Mouse (Mus musculus) hindbrain, embryonic 14.5 days (tissue): Measurements from ENCODE around the gene Efhc1. TPM values are rescaled to one million over a fixed set of nuclear protein-coding genes. Genes with fewer than 3 reads are reported as not detected.
"Not testable (repeated sequence)": the region's sequence is repeated elsewhere in the genome, so short reads cannot be mapped to it uniquely, and the experiment has no call there.

Experiments
- ATAC-seq: fragments of 200-750 bp; cut with Nextera tagmentation; 2 replicates; pipeline ENCODE4 v1.8.0; 2017; ENCODE audit warnings: moderate number of reproducible peaks, mild to moderate bottlenecking, moderate TSS enrichment, moderate library complexity; ENCODE audit not compliant: low FRiP score
- DNase-seq: peaks from one replicate; pipeline ENCODE4 v3.0.0-alpha.2; 2015; ENCODE audit warnings: low spot score
- H3K27ac ChIP-seq: fragments of 300-500 bp; sonication (generic); 2 replicates; pipeline ENCODE4 v1.5.1; 2014; ENCODE audit warnings: mild to moderate bottlenecking, moderate library complexity
- H3K27me3 ChIP-seq: fragments of 300-500 bp; sonication (generic); 2 replicates; pipeline ENCODE4 v1.6.1; 2014; ENCODE audit warnings: mild to moderate bottlenecking, low read length, mixed read lengths; ENCODE audit not compliant: control insufficient read depth, insufficient read depth
- H3K36me3 ChIP-seq: fragments of 300-500 bp; sonication (generic); replicated peaks from 2 replicates; pipeline ENCODE4 v1.6.1; 2014; ENCODE audit not compliant: control insufficient read depth, insufficient read depth
- H3K4me1 ChIP-seq: fragments of 300-500 bp; sonication (generic); replicated peaks from 2 replicates; pipeline ENCODE4 v1.6.1; 2014; ENCODE audit warnings: antibody characterized with exemption, low read length, mixed read lengths; ENCODE audit not compliant: control insufficient read depth, insufficient read depth
- H3K4me2 ChIP-seq: fragments of 300-500 bp; sonication (generic); replicated peaks from 2 replicates; pipeline ENCODE4 v1.6.1; 2014; ENCODE audit warnings: mild to moderate bottlenecking, moderate library complexity
- H3K4me3 ChIP-seq: fragments of 300-500 bp; sonication (generic); replicated peaks from 2 replicates; pipeline ENCODE4 v1.5.1; 2014; ENCODE audit warnings: mild to moderate bottlenecking, low read length
- H3K9ac ChIP-seq: fragments of 300-500 bp; sonication (generic); 2 replicates; pipeline ENCODE4 v1.6.1; 2014
- H3K9me3 ChIP-seq: fragments of 300-500 bp; sonication (generic); 2 replicates; pipeline ENCODE4 v1.6.1; 2016; ENCODE audit warnings: low read length; ENCODE audit not compliant: control insufficient read depth
- WGBS: fragments of 180-500 bp; shearing (Covaris S2); extraction: QIAGEN DNeasy Blood & Tissue Kit; methylation state at CpG from one replicate; pipeline ENCODE4 v1.1.7; 2014; 5-methylcytosine and 5-hydroxymethylcytosine counted together
- polyA plus RNA-seq: library from polyadenylated mRNA; unstranded; fragments of >200 nt; fragmentation: Nextera tagmentation; extraction: Ambion mirVana; gene quantifications from 2 replicates; pipeline ENCODE4 v1.2.1, GENCODE M21; 2014

Gene Efhc1
- polyA plus RNA-seq, 1 experiment from 2014 or later, result 3.5 TPM

- Histone ChIP-seq H3K36me3 (no peaks in the 10 kb centered on the region), H3K27ac (no peak overlapping the region), H3K4me1 (peaks cover 10% of the 10 kb centered on the region), H3K9me3 (no peaks in the 10 kb centered on the region), H3K27me3 (no peaks in the 10 kb centered on the region), H3K9ac (no peak overlapping the region), H3K4me3 (no peak overlapping the region), H3K4me2 (no peak overlapping the region)
- DNase-seq (no peak), ATAC-seq (no peak)
- 82% methylated on average over 2 of the region's 2 CpGs for WGBS
Observed at GRCm38 (mm10) chr1:20919728-20920127, 31.7 kb upstream of the Efhc1 start.

GRCm38 (mm10) chr1:20921081-20921528, 30.3 kb upstream of the Efhc1 start:
- 85% methylated on average over 10 of the region's 10 CpGs for WGBS
- no peaks in the 10 kb centered on the region for H3K27me3 ChIP-seq
- H3K36me3 ChIP-seq, result no peaks in the 10 kb centered on the region
- ATAC-seq, result no peak
- no peak overlapping the region for H3K27ac ChIP-seq
- DNase-seq, result no peak
- H3K4me2 ChIP-seq, result no peak overlapping the region
- no peak overlapping the region for H3K4me3 ChIP-seq
- H3K9me3 ChIP-seq, result no peaks in the 10 kb centered on the region
- H3K9ac ChIP-seq, result no peak overlapping the region
- peaks cover 10% of the 10 kb centered on the region for H3K4me1 ChIP-seq

GRCm38 (mm10) chr1:20922612-20923399, 28.6 kb upstream of the Efhc1 start:
- ATAC-seq, result peak; percentile 47; the same call in 1 of the 2 replicates
- Histone ChIP-seq H3K36me3 (no peaks in the 10 kb centered on the region), H3K9me3 (no peaks in the 10 kb centered on the region), H3K4me2 (no peak overlapping the region), H3K27ac (no peak overlapping the region), H3K27me3 (no peaks in the 10 kb centered on the region), H3K4me1 (peaks cover 10% of the 10 kb centered on the region), H3K9ac (no peak overlapping the region), H3K4me3 (no peak overlapping the region)
- 60% methylated on average over 11 of the region's 11 CpGs for WGBS
- no peak for DNase-seq

GRCm38 (mm10) chr1:20925324-20925723, 26.1 kb upstream of the Efhc1 start:
- not testable (repeated sequence) for H3K9me3 ChIP-seq, H3K4me1 ChIP-seq, H3K27me3 ChIP-seq, ATAC-seq, H3K4me2 ChIP-seq, H3K4me3 ChIP-seq, H3K9ac ChIP-seq, H3K36me3 ChIP-seq, DNase-seq, H3K27ac ChIP-seq
- 87% methylated on average over 7 of the region's 7 CpGs for WGBS

- ATAC-seq (no peak), DNase-seq (no peak)
- Histone ChIP-seq H3K4me2 (no peak overlapping the region), H3K27ac (no peak overlapping the region), H3K36me3 (no peaks in the 10 kb centered on the region), H3K4me1 (peaks cover 10% of the 10 kb centered on the region), H3K27me3 (no peaks in the 10 kb centered on the region), H3K4me3 (no peak overlapping the region), H3K9ac (no peak overlapping the region), H3K9me3 (no peaks in the 10 kb centered on the region)
- 93% methylated on average over 4 of the region's 4 CpGs for WGBS
Observed at GRCm38 (mm10) chr1:20925926-20926325, 25.5 kb upstream of the Efhc1 start.

- no peak for ATAC-seq
- Histone ChIP-seq H3K4me1 (peaks cover 8% of the 10 kb centered on the region), H3K9me3 (no peaks in the 10 kb centered on the region), H3K36me3 (no peaks in the 10 kb centered on the region), H3K27ac (no peak overlapping the region), H3K4me3 (no peak overlapping the region), H3K4me2 (no peak overlapping the region), H3K9ac (no peak overlapping the region), H3K27me3 (no peaks in the 10 kb centered on the region)
- DNase-seq, result no peak
- 77% methylated on average over 4 of the region's 4 CpGs for WGBS
Observed at GRCm38 (mm10) chr1:20926376-20926775, 25.1 kb upstream of the Efhc1 start.

- ATAC-seq, result no peak
- H3K4me1 ChIP-seq, result no peaks in the 10 kb centered on the region
- H3K9me3 ChIP-seq, result no peaks in the 10 kb centered on the region
- no peak overlapping the region for H3K4me3 ChIP-seq
- H3K27me3 ChIP-seq, result no peaks in the 10 kb centered on the region
- no peaks in the 10 kb centered on the region; the same call in 1 of the 2 replicates for H3K36me3 ChIP-seq
- no peak overlapping the region for H3K9ac ChIP-seq
- no peak overlapping the region for H3K4me2 ChIP-seq
- 92% methylated on average over 4 of the region's 4 CpGs for whole genome bisulfite sequencing
- H3K27ac ChIP-seq, result no peak overlapping the region
- DNase-seq, result no peak
Observed at GRCm38 (mm10) chr1:20928487-20928886, 22.9 kb upstream of the Efhc1 start.

- DNase-seq (peak; percentile 74), ATAC-seq (peak; percentile 83)
- WGBS, result 24% methylated on average over 7 of the region's 7 CpGs
- Histone ChIP-seq H3K9me3 (no peaks in the 10 kb centered on the region), H3K9ac (no peak overlapping the region), H3K4me3 (no peak overlapping the region), H3K27me3 (no peaks in the 10 kb centered on the region), H3K4me2 (no peak overlapping the region), H3K4me1 (no peaks in the 10 kb centered on the region), H3K27ac (no peak overlapping the region), H3K36me3 (peaks cover 10% of the 10 kb centered on the region; the same call in 1 of the 2 replicates)
Observed at GRCm38 (mm10) chr1:20933457-20933856, 18.0 kb upstream of the Efhc1 start.

- DNase-seq, result no peak
- Histone ChIP-seq H3K4me2 (no peak overlapping the region), H3K27ac (no peak overlapping the region), H3K36me3 (peaks cover 10% of the 10 kb centered on the region; the same call in 1 of the 2 replicates), H3K4me1 (no peaks in the 10 kb centered on the region), H3K9me3 (no peaks in the 10 kb centered on the region), H3K9ac (no peak overlapping the region), H3K27me3 (no peaks in the 10 kb centered on the region), H3K4me3 (no peak overlapping the region)
- no peak for ATAC-seq
- 77% methylated on average over 22 of the region's 22 CpGs for WGBS
Observed at GRCm38 (mm10) chr1:20935106-20935505, 16.3 kb upstream of the Efhc1 start.
